Mouse (Mus musculus) midbrain, embryonic 12.5 days (tissue): ENCODE data around the gene B430305J03Rik. TPM values are rescaled to one million over a fixed set of nuclear protein-coding genes. Genes with fewer than 3 reads are reported as not detected.

Experiments used
- ATAC-seq: fragments of 200-750 bp; cut with Nextera tagmentation; 2 replicates; pipeline ENCODE4 v1.8.0; 2017; ENCODE audit warnings: low read depth, moderate TSS enrichment, moderate library complexity; ENCODE audit not compliant: low FRiP score
- H3K27ac ChIP-seq: fragments of 300-500 bp; sonication (generic); replicated peaks from 2 replicates; pipeline ENCODE4 v1.5.1; 2016; ENCODE audit warnings: mild to moderate bottlenecking
- H3K27me3 ChIP-seq: fragments of 300-500 bp; sonication (generic); 2 replicates; pipeline ENCODE4 v1.6.1; 2016; ENCODE audit warnings: mild to moderate bottlenecking
- H3K36me3 ChIP-seq: fragments of 300-500 bp; sonication (generic); 2 replicates; pipeline ENCODE4 v1.6.1; 2016
- H3K4me1 ChIP-seq: fragments of 300-500 bp; sonication (generic); 2 replicates; pipeline ENCODE4 v1.6.1; 2016
- H3K4me2 ChIP-seq: fragments of 300-500 bp; sonication (generic); replicated peaks from 2 replicates; pipeline ENCODE4 v1.6.1; 2016; ENCODE audit warnings: mild to moderate bottlenecking, moderate library complexity
- H3K4me3 ChIP-seq: fragments of 300-500 bp; sonication (generic); 2 replicates; pipeline ENCODE4 v1.5.1; 2016; ENCODE audit warnings: mild to moderate bottlenecking
- H3K9ac ChIP-seq: fragments of 300-500 bp; sonication (generic); replicated peaks from 2 replicates; pipeline ENCODE4 v1.6.1; 2016; ENCODE audit warnings: mild to moderate bottlenecking, moderate library complexity
- H3K9me3 ChIP-seq: fragments of 300-500 bp; sonication (generic); 2 replicates; pipeline ENCODE4 v1.6.1; 2016; ENCODE audit warnings: mild to moderate bottlenecking
- WGBS: fragments of 180-500 bp; shearing (Covaris S2); methylation state at CpG from one replicate; pipeline ENCODE4 v1.1.7; 2016; 5-methylcytosine and 5-hydroxymethylcytosine counted together
- polyA plus RNA-seq: library from polyadenylated mRNA; unstranded; fragments of >200 nt; fragmentation: Nextera tagmentation; extraction: Ambion mirVana; gene quantifications from 2 replicates; pipeline ENCODE4 v1.2.1, GENCODE M21; 2016

Gene B430305J03Rik
- polyA plus RNA-seq, 1 experiment from 2014 or later: not detected

- under 1% methylated on average over 68 of the region's 68 CpGs for WGBS
- peak; percentile 2; the same call in 1 of the 2 replicates for ATAC-seq
- peaks cover 31% of the 10 kb centered on the region for H3K4me1 ChIP-seq
- H3K9me3 ChIP-seq: no peaks in the 10 kb centered on the region
- H3K4me2 ChIP-seq: peak overlapping the region; percentile 88
- peak overlapping the region; percentile 86 for H3K4me3 ChIP-seq
- H3K27ac ChIP-seq: peak overlapping the region; percentile 90
- H3K27me3 ChIP-seq: peaks cover 3% of the 10 kb centered on the region; the same call in 1 of the 2 replicates
- H3K9ac ChIP-seq: peak overlapping the region; percentile 86
- no peaks in the 10 kb centered on the region for H3K36me3 ChIP-seq
Observed at GRCm38 (mm10) chr3:61364978-61365778, 573 bp downstream of the B430305J03Rik start.

GRCm38 (mm10) chr3:61364661-61364977 is 1.1 kb downstream of the B430305J03Rik start:
- under 1% methylated on average over 33 of the region's 33 CpGs for WGBS
- no peaks in the 10 kb centered on the region for H3K9me3 ChIP-seq
- ATAC-seq: peak; percentile 53

DNA sequence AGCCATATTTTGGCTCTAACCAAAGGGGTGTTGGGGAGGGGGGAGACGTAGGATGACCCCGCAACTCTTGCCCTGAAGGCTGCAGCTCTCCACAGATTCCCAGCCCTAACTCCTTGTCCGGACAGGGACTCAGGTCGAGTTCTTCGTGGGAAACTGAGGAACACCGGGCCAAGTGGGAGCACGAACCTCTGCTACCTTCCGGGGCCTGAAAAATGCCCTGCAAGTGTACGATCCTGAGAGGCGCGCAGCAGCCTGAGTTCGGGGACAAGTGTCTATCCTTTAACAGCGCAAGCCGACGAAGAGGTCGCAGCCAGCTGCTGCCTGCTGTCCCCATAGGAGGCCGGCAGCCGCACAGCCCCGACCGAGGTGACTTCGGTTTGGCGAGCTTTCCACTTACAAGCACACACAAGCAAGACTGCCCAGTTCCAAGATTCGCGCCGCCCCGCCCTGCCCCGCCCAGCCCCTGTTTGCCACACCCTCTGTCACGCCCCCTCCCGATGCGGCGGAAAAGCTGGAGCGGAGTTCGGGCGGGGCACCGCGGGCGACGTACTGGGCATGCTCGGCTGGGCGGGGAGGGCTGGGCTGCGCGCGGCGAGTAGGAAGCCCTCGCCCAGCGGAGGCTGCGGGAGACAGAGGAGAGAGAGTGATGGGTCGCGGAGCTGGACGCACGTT is 1.6 kb downstream of the B430305J03Rik start:
- Histone ChIP-seq H3K9ac (peak overlapping the region; percentile 86), H3K36me3 (no peaks in the 10 kb centered on the region), H3K9me3 (no peaks in the 10 kb centered on the region), H3K4me3 (peak overlapping the region; percentile 86), H3K27ac (peak overlapping the region; percentile 90), H3K4me1 (peaks cover 31% of the 10 kb centered on the region), H3K4me2 (peak overlapping the region; percentile 88), H3K27me3 (peaks cover 3% of the 10 kb centered on the region; the same call in 1 of the 2 replicates)
- 0% methylated on average over 48 of the region's 51 CpGs for WGBS
- ATAC-seq: peak; percentile 89

More at GRCm38 (mm10) chr3:61364661-61364977, 1.1 kb downstream of the B430305J03Rik start:
- Histone ChIP-seq H3K4me1 (peaks cover 31% of the 10 kb centered on the region), H3K9ac (peak overlapping the region; percentile 86), H3K27me3 (peaks cover 3% of the 10 kb centered on the region; the same call in 1 of the 2 replicates), H3K4me2 (peak overlapping the region; percentile 88), H3K4me3 (peak overlapping the region; percentile 86), H3K27ac (peak overlapping the region; percentile 90), H3K36me3 (no peaks in the 10 kb centered on the region)

GRCm38 (mm10) chr3:61363161-61363988 is 2.4 kb downstream of the B430305J03Rik start:
- Histone ChIP-seq H3K27ac (peak overlapping the region; percentile 90), H3K4me2 (peak overlapping the region; percentile 88), H3K4me1 (peaks cover 27% of the 10 kb centered on the region), H3K4me3 (peak overlapping the region; percentile 86), H3K36me3 (no peaks in the 10 kb centered on the region), H3K9me3 (no peaks in the 10 kb centered on the region), H3K9ac (peak overlapping the region; percentile 62), H3K27me3 (peaks cover 3% of the 10 kb centered on the region; the same call in 1 of the 2 replicates)
- ATAC-seq: peak; percentile 91
- under 1% methylated on average over 30 of the region's 30 CpGs for WGBS

DNA sequence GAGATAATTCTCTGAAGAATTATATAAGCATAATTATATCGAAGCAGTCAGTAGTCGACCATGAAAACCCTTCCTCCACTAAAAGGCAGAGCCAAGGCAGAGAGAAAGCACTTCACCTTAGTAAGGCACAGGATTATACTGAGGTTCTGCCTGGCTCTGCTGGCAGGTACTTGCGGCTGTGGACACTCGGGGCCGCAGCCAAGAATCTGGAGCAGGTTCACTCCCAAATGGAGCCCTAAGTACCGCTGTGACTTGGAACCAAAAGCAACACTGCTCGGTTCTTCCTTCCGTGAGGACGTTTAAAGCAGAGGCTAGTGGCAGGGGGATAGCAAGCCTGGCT is 3.0 kb downstream of the B430305J03Rik start:
- Histone ChIP-seq H3K36me3 (no peaks in the 10 kb centered on the region), H3K9me3 (no peaks in the 10 kb centered on the region), H3K27me3 (peaks cover 3% of the 10 kb centered on the region; the same call in 1 of the 2 replicates), H3K4me3 (peak overlapping the region; percentile 86), H3K4me1 (peaks cover 21% of the 10 kb centered on the region), H3K4me2 (peak overlapping the region; percentile 88), H3K27ac (peak overlapping the region; percentile 90), H3K9ac (peak overlapping the region; percentile 62)
- WGBS: 5% methylated on average over 9 of the region's 9 CpGs
- no peak for ATAC-seq

GRCm38 (mm10) chr3:61361338-61361737 is 4.4 kb downstream of the B430305J03Rik start, which contains the start of gene Rap2b:
Gene Rap2b (plus strand): TSS chr3:61361638.
- H3K4me3 ChIP-seq: no peak within 1 kb of the TSS
- H3K4me2 ChIP-seq: no peak within 1 kb of the TSS

GRCm38 (mm10) chr3:61358756-61359293 is 6.9 kb downstream of the B430305J03Rik start:
- 60% methylated on average over 7 of the region's 7 CpGs for WGBS
- no peak overlapping the region for H3K27ac ChIP-seq
- no peaks in the 10 kb centered on the region for H3K9me3 ChIP-seq
- H3K4me2 ChIP-seq: no peak overlapping the region
- ATAC-seq: no peak
- no peak overlapping the region for H3K9ac ChIP-seq
- peaks cover 6% of the 10 kb centered on the region for H3K4me1 ChIP-seq
- H3K27me3 ChIP-seq: peaks cover 3% of the 10 kb centered on the region; the same call in 1 of the 2 replicates
- no peak overlapping the region for H3K4me3 ChIP-seq
- no peaks in the 10 kb centered on the region for H3K36me3 ChIP-seq

More at GRCm38 (mm10) chr3:61361338-61361737, 4.4 kb downstream of the B430305J03Rik start, which contains the start of gene Rap2b:
- Histone ChIP-seq H3K36me3 (no peaks in the 10 kb centered on the region), H3K27me3 (peaks cover 3% of the 10 kb centered on the region; the same call in 1 of the 2 replicates), H3K9me3 (no peaks in the 10 kb centered on the region), H3K27ac (no peak within 1 kb of the TSS), H3K9ac (no peak within 1 kb of the TSS), H3K4me1 (peaks cover 9% of the 10 kb centered on the region)
- no peak for ATAC-seq
- 88% methylated on average over 1 of the region's 1 CpGs for WGBS

GRCm38 (mm10) chr3:61358107-61358506 is 7.6 kb downstream of the B430305J03Rik start:
- ATAC-seq: no peak
- H3K4me2 ChIP-seq: no peak overlapping the region
- no peaks in the 10 kb centered on the region for H3K36me3 ChIP-seq
- H3K27me3 ChIP-seq: peaks cover 3% of the 10 kb centered on the region; the same call in 1 of the 2 replicates
- H3K4me3 ChIP-seq: no peak overlapping the region
- H3K27ac ChIP-seq: no peak overlapping the region
- 67% methylated on average over 6 of the region's 6 CpGs for WGBS
- H3K9ac ChIP-seq: no peak overlapping the region
- H3K4me1 ChIP-seq: peaks cover 6% of the 10 kb centered on the region
- H3K9me3 ChIP-seq: no peaks in the 10 kb centered on the region

- H3K9ac ChIP-seq: no peak overlapping the region
- H3K4me3 ChIP-seq: no peak overlapping the region
- H3K9me3 ChIP-seq: no peaks in the 10 kb centered on the region
- 35% methylated on average over 1 of the region's 1 CpGs for WGBS
- ATAC-seq: no peak
- no peaks in the 10 kb centered on the region for H3K36me3 ChIP-seq
- H3K4me1 ChIP-seq: no peaks in the 10 kb centered on the region
- H3K27me3 ChIP-seq: no peaks in the 10 kb centered on the region
- no peak overlapping the region for H3K27ac ChIP-seq
- no peak overlapping the region for H3K4me2 ChIP-seq
Observed at GRCm38 (mm10) chr3:61355464-61355863, 10.3 kb downstream of the B430305J03Rik start.

DNA sequence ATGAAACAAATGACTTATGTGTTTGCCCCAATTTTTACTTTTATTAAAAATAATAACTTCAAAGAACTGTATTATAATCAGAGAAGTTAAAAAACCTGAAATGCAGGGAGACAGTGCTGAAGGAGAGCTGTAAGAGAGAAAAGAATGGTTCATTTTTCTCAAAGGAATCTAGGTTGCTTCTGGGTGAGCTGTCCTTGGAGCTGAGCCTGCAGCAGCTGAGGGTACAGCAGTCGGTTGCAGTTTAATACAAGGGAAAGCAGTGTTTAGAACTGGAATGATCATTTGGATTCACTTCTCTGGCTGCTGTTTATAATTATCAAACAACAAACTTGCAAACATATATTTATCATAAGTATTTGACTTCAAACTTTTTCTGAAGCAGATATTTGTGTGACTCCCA is 16.3 kb downstream of the B430305J03Rik start:
- Histone ChIP-seq H3K4me2 (no peak overlapping the region), H3K27ac (no peak overlapping the region), H3K9ac (no peak overlapping the region), H3K36me3 (no peaks in the 10 kb centered on the region), H3K27me3 (no peaks in the 10 kb centered on the region), H3K4me3 (no peak overlapping the region), H3K4me1 (no peaks in the 10 kb centered on the region), H3K9me3 (no peaks in the 10 kb centered on the region)
- WGBS: 83% methylated on average over 1 of the region's 1 CpGs
- no peak for ATAC-seq

DNA sequence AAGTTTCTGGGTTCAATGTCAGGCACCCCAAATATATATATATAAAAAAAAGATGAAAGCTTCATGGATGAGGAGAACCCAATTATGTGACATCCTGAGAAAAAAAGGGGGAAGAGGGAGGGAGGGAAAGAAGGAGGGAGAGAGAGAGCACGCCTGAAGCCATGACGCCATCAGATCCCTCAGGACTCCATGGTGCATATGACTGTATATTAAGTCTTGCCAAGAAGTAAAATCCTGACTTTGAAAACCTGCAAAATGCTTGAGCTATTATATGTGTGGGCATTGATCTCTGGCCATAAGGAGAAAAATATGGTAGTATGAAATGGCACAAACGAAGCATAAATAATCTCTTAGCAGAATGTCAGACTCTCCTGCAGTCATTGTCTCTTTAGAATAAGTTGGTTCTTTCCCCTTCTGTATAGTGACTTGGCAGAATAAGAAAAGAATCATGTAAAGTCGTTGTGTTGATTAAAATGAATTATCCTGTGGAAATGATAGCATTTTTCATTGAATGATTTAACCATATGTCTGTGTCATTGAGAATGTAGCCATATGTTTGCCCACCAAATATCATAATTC is 17.6 kb downstream of the B430305J03Rik start:
- H3K27ac ChIP-seq: no peak overlapping the region
- WGBS: 81% methylated on average over 4 of the region's 4 CpGs
- H3K36me3 ChIP-seq: no peaks in the 10 kb centered on the region
- no peak overlapping the region for H3K4me2 ChIP-seq
- no peaks in the 10 kb centered on the region for H3K27me3 ChIP-seq
- ATAC-seq: no peak
- H3K4me1 ChIP-seq: no peaks in the 10 kb centered on the region
- no peaks in the 10 kb centered on the region for H3K9me3 ChIP-seq
- no peak overlapping the region for H3K9ac ChIP-seq
- H3K4me3 ChIP-seq: no peak overlapping the region
